Mouse (Mus musculus): ENCODE data around the gene Ip6k1.

Ip6k1 gene

DNA sequence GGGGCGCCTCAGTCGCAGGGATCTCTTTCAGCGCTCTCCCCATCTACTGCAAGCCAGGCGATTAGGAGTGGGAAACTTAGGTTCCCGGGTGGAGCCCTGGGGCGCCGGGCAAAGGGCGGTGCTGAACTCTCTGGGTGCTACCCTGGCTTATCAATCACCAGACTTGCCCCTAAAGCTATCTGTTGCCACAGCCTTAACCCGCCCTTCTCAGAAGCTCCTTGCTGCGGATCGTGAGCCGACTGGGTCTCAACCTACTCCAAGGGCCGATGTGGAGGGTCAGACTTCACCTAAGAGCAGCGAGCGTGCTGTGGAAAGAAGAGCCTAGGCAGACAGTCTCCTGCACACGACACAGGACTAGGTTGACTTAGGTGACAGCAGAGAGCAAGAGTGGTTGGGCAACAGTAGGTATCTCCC, 92.7 kb downstream of the Ip6k1 start:
- peak; percentile 42 for DNase-seq (ENCODE audit: low read depth, low spot score)

DNA sequence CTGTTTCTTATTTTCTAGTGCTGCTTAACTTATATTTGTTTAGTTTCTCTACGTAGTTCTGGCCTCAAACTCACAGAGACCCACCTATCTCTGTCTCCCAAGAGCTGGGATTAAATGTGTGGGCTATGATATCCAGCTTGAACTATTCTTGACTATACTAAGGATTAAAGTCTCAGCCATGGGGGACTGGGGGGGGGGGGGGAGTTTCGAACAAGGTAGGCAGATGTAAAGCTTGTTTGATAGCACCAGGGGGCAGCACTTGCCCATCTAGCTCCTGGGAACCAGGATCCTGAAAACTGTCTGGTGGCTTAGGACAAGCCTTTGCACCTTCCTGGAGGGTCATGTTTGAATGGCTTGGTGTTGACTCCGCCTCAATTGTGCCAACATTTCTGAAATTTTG, 93.2 kb downstream of the Ip6k1 start:
- peak; percentile 76 for DNase-seq (ENCODE audit: low read depth, low spot score)

- DNase-seq (ENCODE audit: low read depth, low spot score), result no peak
Measured at GRCm38 (mm10) chr9:108095949-108096712, 93.8 kb downstream of the Ip6k1 start.

All from CD4-positive helper T cell, adult 2 months (primary cell).